ENCODE assay signal across 14 mouse cellular contexts in genomic region chr2:117303391-117304350, GRCm38 (mm10). TPM values are rescaled to one million over a fixed set of nuclear protein-coding genes. Genes with fewer than 3 reads are reported as not detected.
A peak's percentile ranks its signal among the peaks of the same experiment; 100 is the strongest.
DNase-seq lines count a peak whose midpoint lies in the region; ATAC-seq and TF ChIP-seq lines count a peak whose summit lies in the region.
"Had no signal": no experiment of that assay in that cellular context is flagged by ENCODE, and none has a peak within 500 bp of the region (broad histone marks: within the 10 kb centered on the region; RNA-seq: fewer than 3 reads in every experiment).

No protein-coding gene starts in this region.

- no peak overlapping the region for H3K4me3 ChIP-seq in intestine, postnatal 0 days (ENCODE audit: low read depth, low read length)
- H3K4me3 ChIP-seq: embryonic facial prominence, embryonic 13.5 days; forebrain, embryonic 15.5 days; limb, embryonic 12.5 days; lung, embryonic 15.5 days had no signal

- no peaks in the 10 kb centered on the region for H3K4me1 ChIP-seq in intestine, postnatal 0 days (replicated peaks; ENCODE audit: control insufficient read depth, insufficient read depth, low read length)
- H3K4me1 ChIP-seq: forebrain, embryonic 15.5 days; lung, embryonic 15.5 days had no signal

- intact Hi-C loops in left cerebral cortex, postnatal 36 days (cut with DNase I), result loop anchor here (10.0 kb wide), 1 partner anchor 81 kb away; no protein-coding TSS in a partner anchor

- no peaks in the 10 kb centered on the region for H3K9me3 ChIP-seq in intestine, postnatal 0 days (ENCODE audit: control insufficient read depth)
- H3K9me3 ChIP-seq: embryonic facial prominence, embryonic 13.5 days; forebrain, embryonic 15.5 days; limb, embryonic 12.5 days; lung, embryonic 15.5 days had no signal

- no peak overlapping the region for H3K9ac ChIP-seq in intestine, postnatal 0 days (ENCODE audit: low read depth, low read length)
- H3K9ac ChIP-seq: embryonic facial prominence, embryonic 13.5 days; forebrain, embryonic 15.5 days; limb, embryonic 12.5 days; lung, embryonic 15.5 days had no signal

- WGBS in intestine, postnatal 0 days, result 86% methylated on average over 12 of the region's 12 CpGs

- peak; percentile 76 for ATAC-seq in granulocyte monocyte progenitor cell, adult 5-6 weeks (replicated peaks; ENCODE audit: poor library complexity, severe bottlenecking)
- ATAC-seq in intestine, postnatal 0 days, result no peak
- ATAC-seq: forebrain, embryonic 15.5 days; midbrain, embryonic 16.5 days had no signal

- no peak overlapping the region for H3K27ac ChIP-seq in intestine, postnatal 0 days (ENCODE audit: low read depth, low read length)
- H3K27ac ChIP-seq: embryonic facial prominence, embryonic 13.5 days; forebrain, embryonic 15.5 days; limb, embryonic 12.5 days; lung, embryonic 15.5 days had no signal

- no peak overlapping the region for H3K4me2 ChIP-seq in intestine, postnatal 0 days (replicated peaks; ENCODE audit: low read depth)
- H3K4me2 ChIP-seq: embryonic facial prominence, embryonic 13.5 days; forebrain, embryonic 15.5 days; limb, embryonic 12.5 days; lung, embryonic 15.5 days had no signal

- H3K36me3 ChIP-seq in intestine, postnatal 0 days (ENCODE audit: control insufficient read depth, insufficient read depth), result no peaks in the 10 kb centered on the region
- H3K36me3 ChIP-seq: embryonic facial prominence, embryonic 13.5 days; forebrain, embryonic 15.5 days; limb, embryonic 12.5 days; lung, embryonic 15.5 days had no signal

- peak; percentile 42 for DNase-seq in layer of hippocampus, adult 9-11 months
- no peak for DNase-seq in layer of hippocampus, postnatal 10 days (ENCODE audit: low spot score in 2 of 2)
- DNase-seq in CD4-positive, CD25-positive, alpha-beta regulatory T cell, adult 2 months (ENCODE audit: low read depth, low spot score), result peak; percentile 42
- peak; percentile 64 to 74 for DNase-seq in spleen, adult 18-20 months
- no peak for DNase-seq in left cerebral cortex, postnatal 36 days (ENCODE audit: low spot score in 2 of 2)
- no peak for DNase-seq in urinary bladder, postnatal 25 days (ENCODE audit: low spot score)
- DNase-seq: cerebellum, adult 2 months had no signal

- no peak for TF ChIP-seq CTCF in intestine, postnatal 0 days (IDR thresholded peaks at IDR 0.05; ENCODE audit: low read depth)

- no peaks in the 10 kb centered on the region for H3K27me3 ChIP-seq in intestine, postnatal 0 days (replicated peaks; ENCODE audit: control insufficient read depth, insufficient read depth, low read length)
- H3K27me3 ChIP-seq: embryonic facial prominence, embryonic 13.5 days; forebrain, embryonic 15.5 days; limb, embryonic 12.5 days; lung, embryonic 15.5 days had no signal

RNA-seq across cellular contexts. Expression of gene Rasgrp1, which starts 39.1 kb away (rescaled TPM):
- total RNA-seq in layer of hippocampus, postnatal 10 days (2021), result 100 to 1,000 TPM; 238 to 268 TPM
- not detected in 2 replicates for total RNA-seq in granulocyte monocyte progenitor cell, adult 5-6 weeks (2014; fragmentation: Nextera tagmentation)
- total RNA-seq in granulocyte monocyte progenitor cell, adult 5-6 weeks (2017), result 0.10 TPM in 1 of 2 replicates, not detected in the other
- total RNA-seq in left cerebral cortex, postnatal 36 days (2021), result 100 to 1,000 TPM; 330 to 351 TPM
- polyA plus RNA-seq in intestine, postnatal 0 days (2015; fragmentation: Nextera tagmentation; extraction: Ambion mirVana), result 0.31 and 0.46 TPM in 2 replicates

RNA-seq across cellular contexts. Expression of gene Fam98b, which starts 54.1 kb away (rescaled TPM):
- 10 to 100 TPM; 48.1 to 48.8 TPM for total RNA-seq in layer of hippocampus, postnatal 10 days (2021)
- total RNA-seq in granulocyte monocyte progenitor cell, adult 5-6 weeks (2014; fragmentation: Nextera tagmentation), result 40.9 and 43.6 TPM in 2 replicates
- 17.5 and 23.6 TPM in 2 replicates for total RNA-seq in granulocyte monocyte progenitor cell, adult 5-6 weeks (2017)
- total RNA-seq in left cerebral cortex, postnatal 36 days (2021), result 10 to 100 TPM; 45.2 to 52.4 TPM
- polyA plus RNA-seq in intestine, postnatal 0 days (2015; fragmentation: Nextera tagmentation; extraction: Ambion mirVana), result 8.5 and 9.0 TPM in 2 replicates

Comparison
In these comparisons a context has a peak if more than half of its experiments do, and no peak if none do; other contexts are left out.
1. DNase-seq: peak in layer of hippocampus, adult 9-11 months (single experiment), CD4-positive, CD25-positive, alpha-beta regulatory T cell, adult 2 months (single experiment) and spleen, adult 18-20 months (2 of 2); none in layer of hippocampus, postnatal 10 days (0 of 2), left cerebral cortex, postnatal 36 days (0 of 2) and urinary bladder, postnatal 25 days (single experiment).
2. RNA of gene Rasgrp1, which starts 39.1 kb away (total RNA-seq): 330 to 351 TPM in left cerebral cortex, postnatal 36 days and 238 to 268 TPM in layer of hippocampus, postnatal 10 days; 0.10 TPM in granulocyte monocyte progenitor cell, adult 5-6 weeks; every median in the first group is over 100 times any median in the second.